20 mouse cellular contexts compared by ENCODE assay signal in genomic region chr1:120250586-120250985, GRCm38 (mm10).
"Had no signal": no experiment of that assay in that cellular context is flagged by ENCODE, and none has a peak within 500 bp of the region (broad histone marks: within the 10 kb centered on the region; RNA-seq: fewer than 3 reads in every experiment).

No protein-coding gene starts in this region.

- ATAC-seq: intestine, postnatal 0 days; midbrain, embryonic 16.5 days had no signal

- H3K9me3 ChIP-seq: kidney, embryonic 15.5 days; limb, embryonic 15.5 days; lung, embryonic 15.5 days; midbrain, embryonic 12.5 days; neural tube, embryonic 13.5 days; stomach, embryonic 15.5 days had no signal

- H3K4me3 ChIP-seq: kidney, embryonic 15.5 days; limb, embryonic 12.5 days; limb, embryonic 15.5 days; lung, embryonic 15.5 days; midbrain, embryonic 12.5 days; myocyte; neural tube, embryonic 13.5 days; stomach, embryonic 15.5 days had no signal

- H3K4me1 ChIP-seq: kidney, embryonic 15.5 days; limb, embryonic 12.5 days; midbrain, embryonic 12.5 days; neural tube, embryonic 13.5 days; stomach, embryonic 15.5 days had no signal

- H3K27me3 ChIP-seq: kidney, embryonic 15.5 days; limb, embryonic 12.5 days; limb, embryonic 15.5 days; lung, embryonic 15.5 days; midbrain, embryonic 12.5 days; neural tube, embryonic 13.5 days; stomach, embryonic 15.5 days had no signal

- DNase-seq: kidney, adult 2 months; kidney, postnatal 10 days; kidney, postnatal 36 days; left cerebral cortex, postnatal 4 days; lung, postnatal 10 days; lung, postnatal 36 days; retina, postnatal 1 day; right cerebral cortex, postnatal 25 days; spleen, adult 18-20 months; thymus, postnatal 36 days had no signal

- H3K27ac ChIP-seq: kidney, embryonic 15.5 days; limb, embryonic 12.5 days; limb, embryonic 15.5 days; lung, embryonic 15.5 days; midbrain, embryonic 12.5 days; neural tube, embryonic 13.5 days; stomach, embryonic 15.5 days had no signal

- H3K36me3 ChIP-seq: kidney, embryonic 15.5 days; limb, embryonic 12.5 days; limb, embryonic 15.5 days; lung, embryonic 15.5 days; midbrain, embryonic 12.5 days; neural tube, embryonic 13.5 days; stomach, embryonic 15.5 days had no signal

- H3K4me2 ChIP-seq: kidney, embryonic 15.5 days; limb, embryonic 12.5 days; limb, embryonic 15.5 days; lung, embryonic 15.5 days; midbrain, embryonic 12.5 days; neural tube, embryonic 13.5 days; stomach, embryonic 15.5 days had no signal

- H3K9ac ChIP-seq: kidney, embryonic 15.5 days; limb, embryonic 12.5 days; limb, embryonic 15.5 days; lung, embryonic 15.5 days; midbrain, embryonic 12.5 days; neural tube, embryonic 13.5 days; stomach, embryonic 15.5 days had no signal
